Mouse (Mus musculus): Measurements from ENCODE around the gene Snx27.

DNA sequence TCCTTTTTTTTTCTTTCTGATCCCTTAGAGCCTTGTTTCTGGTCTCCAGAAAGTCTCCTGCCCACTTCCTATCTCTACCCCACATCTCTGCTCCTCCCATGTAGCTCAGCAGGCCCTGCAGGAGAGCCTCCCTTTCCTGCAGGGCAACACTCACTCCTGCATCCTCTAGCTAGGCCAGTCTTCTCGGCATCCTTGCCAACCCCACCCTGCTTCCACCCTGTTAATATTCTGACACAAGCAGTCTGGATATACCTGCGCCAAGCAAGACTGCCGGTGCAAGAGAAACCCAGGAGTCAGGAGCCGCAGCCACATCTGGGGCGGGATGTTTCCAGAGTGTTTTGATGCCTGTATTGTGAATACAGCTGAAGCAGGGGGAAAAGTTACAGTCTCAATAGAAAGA is 29.3 kb upstream of the Snx27 start:
- TF ChIP-seq GATA1 (IDR thresholded peaks at IDR 0.05; ENCODE audit: low read length) (no peak), TAL1 (IDR thresholded peaks at IDR 0.05; ENCODE audit: low read length) (no peak)
